Mouse (Mus musculus): ENCODE results near the gene Ano10.

- no peak for TF ChIP-seq POLR2A (IDR thresholded peaks at IDR 0.05; ENCODE audit: borderline replicate concordance, insufficient read depth, low read length)
- no peak for TF ChIP-seq CTCF (IDR thresholded peaks at IDR 0.05; ENCODE audit: borderline replicate concordance, insufficient read depth, low read depth, low read length)
Observed at GRCm38 (mm10) chr9:122271318-122271717, 22.9 kb downstream of the Ano10 start.

Measured in cerebellum, adult 2 months (tissue).